Mouse (Mus musculus) common myeloid progenitor, adult 5-6 weeks (primary cell): Measurements from ENCODE around the gene Med13l. TPM values are rescaled to one million over a fixed set of nuclear protein-coding genes. Genes with fewer than 3 reads are reported as not detected.

Experiments used
- ATAC-seq: replicated peaks from 2 replicates; pipeline ENCODE4 v1.8.0; 2016; ENCODE audit warnings: low read depth, mild to moderate bottlenecking, moderate TSS enrichment, inconsistent platforms; ENCODE audit not compliant: poor library complexity, severe bottlenecking
- total RNA-seq: library from RNA; stranded (forward); fragments of 200-1000, 187-1606 nt; gene quantifications from 2 replicates; pipeline ENCODE4 v1.2.3, GENCODE M21; 2017

The Med13l gene
- total RNA-seq, 1 experiment from 2014 or later, result 49.7 TPM

DNA sequence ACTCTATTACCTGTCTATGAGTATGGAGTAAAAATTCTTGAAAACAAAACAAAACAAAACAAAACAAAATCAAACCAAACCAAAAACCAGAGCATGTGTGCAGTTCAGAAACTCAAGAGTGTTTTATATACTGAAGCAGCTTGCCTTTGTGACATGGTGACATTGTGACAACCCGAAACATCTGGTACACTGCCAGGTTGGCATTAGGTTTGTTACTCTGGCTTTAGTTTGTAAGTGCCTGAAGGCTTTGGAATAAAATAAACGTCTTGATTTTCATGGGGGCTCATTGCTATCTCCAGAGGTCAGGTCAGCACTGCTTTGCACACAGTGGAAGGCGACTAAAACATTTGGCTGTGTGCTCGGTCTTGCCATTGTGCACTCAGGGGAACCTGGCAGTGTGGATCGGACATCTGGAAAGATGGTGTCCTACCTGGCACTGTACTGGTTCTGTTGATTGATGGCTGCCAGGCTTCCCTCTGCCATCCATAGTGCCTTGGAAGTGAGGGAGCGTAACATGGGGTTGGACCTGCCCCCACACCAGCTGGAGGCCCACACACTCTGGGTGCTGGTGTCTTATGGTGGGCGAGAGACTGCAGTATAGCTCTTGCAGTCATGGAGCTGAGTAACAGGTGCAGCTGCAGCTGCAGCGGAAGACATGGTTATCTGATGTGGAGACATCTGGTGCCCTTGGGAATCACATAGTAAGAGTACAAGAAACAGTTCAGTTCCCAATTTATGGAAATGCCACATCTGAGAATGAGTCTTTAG lies 115.9 kb downstream of the Med13l start:
- ATAC-seq, result no peak

DNA sequence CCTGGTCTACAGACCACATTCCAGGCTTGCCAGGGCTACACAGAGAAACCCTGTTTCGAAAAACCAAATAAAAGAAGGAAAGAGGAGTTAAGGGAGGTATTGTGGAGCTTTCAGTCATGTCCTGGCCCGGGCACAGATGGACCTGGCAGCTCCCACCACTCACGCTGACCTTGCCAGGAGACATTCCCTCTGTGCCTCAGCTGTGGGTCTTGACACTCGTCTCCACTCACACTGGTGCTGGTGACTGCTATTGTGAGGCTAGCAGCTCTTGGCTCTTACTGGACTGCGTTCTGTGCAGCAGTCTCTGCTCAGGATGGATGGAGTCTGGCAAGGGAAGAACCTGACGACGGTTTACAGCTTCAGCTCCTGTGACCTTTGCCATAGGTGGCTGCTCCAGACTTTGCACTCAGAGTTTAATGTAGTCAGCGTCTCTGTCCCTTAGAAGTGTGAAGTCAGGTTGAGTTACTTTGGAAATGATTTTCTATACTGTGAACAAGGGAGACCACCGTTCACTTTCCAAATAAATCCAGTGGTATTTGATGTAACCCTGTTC lies 118.9 kb downstream of the Med13l start:
- no peak for ATAC-seq

DNA sequence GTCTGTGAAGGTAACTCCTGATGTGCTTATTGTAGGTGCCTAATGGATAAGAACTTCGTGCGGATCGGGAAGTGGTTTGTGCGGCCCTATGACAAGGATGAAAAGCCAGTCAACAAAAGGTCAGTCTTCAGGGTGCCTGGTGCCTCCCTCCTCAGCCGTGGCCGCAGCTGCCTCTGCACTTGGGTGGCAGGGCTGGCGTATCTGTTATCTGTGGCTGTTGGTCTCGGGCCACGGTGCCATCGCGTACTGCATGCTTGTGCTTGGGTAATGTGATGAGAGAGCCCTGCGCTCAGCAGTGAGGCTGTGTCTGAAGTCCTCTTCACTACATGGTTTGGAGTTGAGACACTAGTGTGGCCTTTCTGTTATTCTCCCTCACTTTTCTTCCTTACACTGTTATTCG lies 120.4 kb downstream of the Med13l start:
- ATAC-seq, result no peak

DNA sequence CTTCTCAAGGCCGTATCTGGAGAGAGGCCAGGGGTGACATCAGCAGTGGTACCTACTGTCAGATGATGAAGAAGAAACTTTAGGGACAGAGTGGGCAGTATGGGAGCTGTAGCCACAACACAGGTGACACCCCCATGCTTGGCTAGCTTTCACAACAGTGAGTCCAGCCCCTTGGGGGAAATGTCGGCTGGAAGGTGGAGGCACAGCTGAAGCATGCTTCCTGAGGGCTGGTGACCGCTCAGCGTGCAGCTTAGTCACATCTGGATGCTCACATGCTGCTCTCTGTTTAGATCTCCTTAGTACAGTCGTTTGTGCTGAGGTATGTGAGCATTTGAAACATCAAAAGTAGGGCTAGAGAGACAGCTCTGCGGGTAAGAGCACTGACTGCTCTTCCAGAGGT lies 121.5 kb downstream of the Med13l start:
- ATAC-seq, result no peak

DNA sequence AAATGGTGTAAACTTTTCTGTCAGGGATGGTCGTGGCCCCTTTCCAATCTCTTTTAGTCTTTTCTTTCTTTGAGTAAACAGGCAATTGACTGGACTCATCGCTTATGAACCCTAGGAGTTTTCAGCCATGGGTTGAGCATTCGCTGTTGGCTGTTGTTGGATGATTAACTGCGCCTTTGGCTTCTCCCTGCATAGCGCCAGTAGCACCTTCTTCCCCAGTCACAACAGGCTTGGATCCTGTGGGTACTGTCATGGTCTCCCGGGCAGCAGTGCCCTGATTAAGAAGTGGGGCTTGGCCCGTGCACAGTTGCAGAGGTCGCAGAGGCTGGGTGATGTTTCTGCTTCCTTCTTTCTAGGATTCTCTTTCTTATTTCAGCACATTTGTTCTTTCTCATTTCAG lies 124.7 kb downstream of the Med13l start:
- ATAC-seq, result no peak

DNA sequence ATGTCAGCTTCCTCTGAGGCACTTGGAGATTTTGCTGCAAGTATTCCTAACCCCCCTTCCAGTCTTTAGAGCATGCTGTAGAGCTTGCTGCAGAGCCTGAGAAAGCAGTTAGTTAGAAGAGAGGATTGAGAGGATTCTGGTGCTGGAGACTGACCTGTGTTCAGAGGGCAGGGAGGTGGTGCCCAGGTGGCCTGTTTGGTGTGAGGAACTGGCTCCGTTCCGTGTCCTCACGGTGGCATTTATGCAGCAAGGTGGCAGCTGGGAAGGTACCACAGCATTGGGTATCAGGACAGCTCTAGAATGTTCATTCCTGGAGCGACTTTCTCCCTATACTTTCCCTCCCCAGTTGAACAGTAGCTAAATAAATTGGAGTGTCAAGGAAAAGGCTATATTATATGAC lies 125.5 kb downstream of the Med13l start:
- ATAC-seq, result no peak

DNA sequence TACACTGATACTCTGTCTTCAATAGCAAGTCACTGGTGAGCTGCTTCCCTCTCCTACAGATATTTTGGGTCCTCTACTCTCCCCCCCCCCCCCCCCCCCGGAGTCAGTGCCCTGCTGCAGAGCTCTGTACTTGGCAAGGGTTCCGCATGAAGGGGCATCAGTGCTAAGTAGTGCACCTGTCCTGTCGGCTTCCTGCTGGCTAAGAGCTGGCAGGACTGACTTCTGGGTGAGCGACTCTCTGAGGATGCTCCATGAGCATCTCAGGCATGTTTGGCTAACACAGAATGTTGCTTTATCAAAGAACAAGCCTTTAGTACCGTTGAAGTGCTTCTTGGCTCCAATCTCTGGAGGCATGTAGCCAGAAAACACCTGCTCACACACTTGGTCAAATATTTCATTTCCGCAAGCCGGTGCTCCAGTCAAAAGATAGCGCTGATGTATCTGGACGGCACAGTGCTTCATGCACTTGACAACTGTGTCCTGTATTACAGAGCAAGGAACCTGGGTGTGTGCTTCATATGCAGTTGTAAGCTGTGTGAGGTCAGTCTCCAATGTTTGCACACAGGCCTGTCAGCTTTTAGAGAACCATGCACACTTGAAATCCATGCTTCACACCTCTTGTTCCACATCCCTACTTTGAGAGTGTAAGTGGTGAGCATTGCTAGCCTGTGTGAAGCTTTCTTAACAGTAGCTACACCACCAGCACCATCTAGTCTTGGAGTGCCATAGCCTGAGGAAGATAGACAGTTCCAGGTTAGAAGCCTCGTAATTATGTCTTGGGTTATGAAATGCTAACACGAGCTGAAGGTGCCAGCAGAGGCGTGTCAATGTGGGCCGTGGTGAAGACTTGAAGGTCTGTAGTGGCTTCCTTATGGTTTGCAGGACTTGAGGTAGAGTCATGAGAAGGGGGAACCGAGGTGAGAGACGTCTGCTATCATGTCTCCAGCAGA lies 128.7 kb downstream of the Med13l start:
- ATAC-seq, result no peak

DNA sequence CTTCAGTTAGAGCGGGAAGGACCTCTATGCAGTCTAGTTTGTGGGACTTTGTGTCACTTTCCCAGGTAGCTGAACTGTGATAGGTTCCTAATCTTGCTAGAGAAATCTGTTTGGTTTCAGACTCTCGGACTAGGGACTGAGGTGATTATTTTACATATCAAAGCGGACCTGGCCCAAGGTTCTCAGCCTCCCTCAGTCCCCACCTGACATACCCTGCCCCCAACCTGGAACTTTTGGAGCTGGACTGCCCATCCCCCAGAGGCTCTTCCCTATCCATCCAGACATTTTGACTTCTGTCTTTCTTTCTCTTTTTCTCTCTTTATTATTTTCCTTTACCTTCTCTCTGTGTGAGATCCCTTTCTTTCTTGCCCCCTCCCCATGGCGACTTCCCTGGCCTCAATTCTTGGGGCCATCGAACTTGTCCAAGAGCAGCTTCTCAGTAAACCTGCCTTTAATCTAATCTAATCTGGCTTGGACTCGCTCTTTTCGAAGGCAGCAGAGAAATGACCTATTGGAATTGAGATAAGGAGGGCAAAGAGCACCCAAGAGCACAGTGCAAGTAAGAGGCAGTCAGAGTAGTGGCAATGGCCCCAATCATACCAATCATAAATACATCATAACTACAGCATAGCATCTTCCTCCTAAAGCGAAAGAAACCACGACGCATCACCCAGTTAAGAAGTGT lies 130.7 kb downstream of the Med13l start:
- no peak for ATAC-seq

DNA sequence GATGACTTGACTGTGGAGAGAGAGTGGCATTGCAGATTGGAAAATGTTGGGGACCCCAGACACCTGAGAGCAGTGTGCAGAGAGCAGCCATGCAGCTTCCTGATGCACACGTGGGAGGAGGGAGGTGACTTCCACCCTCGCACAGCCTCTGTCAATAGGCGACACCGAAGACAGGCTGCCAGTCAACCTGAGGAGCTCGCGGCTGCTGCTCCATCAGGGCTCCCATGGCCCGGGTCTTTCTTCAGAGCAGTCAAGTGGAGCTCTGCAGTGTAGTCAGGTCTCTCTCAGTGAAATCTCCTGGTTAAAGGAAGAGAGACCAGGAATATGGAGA lies 131.2 kb downstream of the Med13l start:
- ATAC-seq, result no peak

DNA sequence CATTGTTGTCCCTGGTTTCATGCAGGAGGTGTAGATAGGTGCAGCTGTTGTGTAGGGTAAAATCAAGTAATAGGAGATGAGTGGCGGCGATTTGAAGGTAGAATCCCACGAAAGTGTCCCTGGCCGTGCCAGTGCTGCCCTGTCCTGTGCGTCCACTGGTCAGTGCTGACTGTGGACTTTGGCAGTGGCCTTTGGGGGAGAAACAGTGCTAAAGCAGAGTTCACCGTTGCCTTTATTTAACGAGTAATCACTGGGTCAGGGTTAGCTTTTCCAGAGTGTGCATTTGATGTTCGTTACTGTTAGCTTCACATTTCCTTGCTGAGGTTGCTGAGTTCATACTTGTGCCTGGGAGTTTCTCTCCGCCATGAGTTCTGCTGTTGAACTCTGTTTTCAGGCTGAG lies 133.5 kb downstream of the Med13l start:
- ATAC-seq, result no peak

DNA sequence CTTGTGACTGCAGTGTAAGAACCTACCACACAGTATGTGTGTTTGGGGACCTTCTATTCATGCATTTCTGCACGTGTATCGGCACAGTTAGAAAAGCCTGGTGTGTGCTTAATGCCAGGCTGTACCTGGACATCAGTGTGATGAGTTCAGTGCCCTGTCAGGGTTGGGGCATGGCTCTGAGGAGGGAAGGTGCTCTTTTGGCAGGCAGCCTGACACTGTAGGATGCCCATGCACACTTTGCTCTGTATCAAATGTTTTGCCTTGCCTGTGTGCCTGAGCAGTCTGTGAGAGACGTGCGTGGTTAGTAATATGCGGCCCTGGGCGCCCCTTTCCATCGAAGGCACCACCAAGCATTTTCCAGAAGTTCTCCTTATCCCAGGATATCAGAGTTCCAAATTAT lies 136.6 kb downstream of the Med13l start:
- no peak for ATAC-seq

DNA sequence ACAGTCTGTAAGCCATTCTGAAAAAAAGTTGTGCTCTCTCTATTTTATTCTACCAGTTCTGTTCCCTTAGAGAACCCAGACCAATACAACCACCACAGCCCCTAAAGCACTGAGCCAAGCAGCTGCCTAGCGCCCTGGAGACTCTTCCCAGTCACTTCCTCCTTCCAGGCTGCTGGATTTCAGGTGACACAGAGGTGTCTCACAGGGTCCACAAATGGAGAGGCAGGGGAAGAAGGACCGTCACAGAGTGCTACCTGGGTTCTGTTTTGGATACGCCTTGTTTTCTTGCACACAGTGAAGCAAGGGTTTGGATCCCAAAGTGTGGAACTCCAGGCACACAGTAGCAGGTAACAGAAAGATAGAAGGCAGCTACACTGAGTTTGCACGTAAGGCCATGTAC lies 140.5 kb downstream of the Med13l start:
- no peak for ATAC-seq

DNA sequence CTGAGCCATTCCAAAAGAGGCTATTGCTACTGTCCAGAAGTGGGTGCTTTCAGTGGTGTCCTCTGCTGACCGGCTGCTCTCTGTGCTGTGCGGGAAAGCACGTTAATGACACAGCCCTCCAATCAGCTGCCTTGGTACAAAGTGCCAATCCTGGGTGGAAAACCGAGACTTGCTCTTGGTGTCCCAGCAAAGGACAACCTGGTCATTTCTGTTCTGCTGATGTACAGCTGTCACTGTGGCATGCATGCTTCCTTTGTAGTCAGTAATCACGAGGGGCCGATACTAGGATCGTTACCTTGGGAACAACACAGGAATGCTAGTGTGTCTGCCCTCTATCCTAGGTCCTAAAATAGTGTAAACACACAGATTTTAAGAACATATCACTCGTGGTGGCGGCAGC lies 142.2 kb downstream of the Med13l start:
- no peak for ATAC-seq

DNA sequence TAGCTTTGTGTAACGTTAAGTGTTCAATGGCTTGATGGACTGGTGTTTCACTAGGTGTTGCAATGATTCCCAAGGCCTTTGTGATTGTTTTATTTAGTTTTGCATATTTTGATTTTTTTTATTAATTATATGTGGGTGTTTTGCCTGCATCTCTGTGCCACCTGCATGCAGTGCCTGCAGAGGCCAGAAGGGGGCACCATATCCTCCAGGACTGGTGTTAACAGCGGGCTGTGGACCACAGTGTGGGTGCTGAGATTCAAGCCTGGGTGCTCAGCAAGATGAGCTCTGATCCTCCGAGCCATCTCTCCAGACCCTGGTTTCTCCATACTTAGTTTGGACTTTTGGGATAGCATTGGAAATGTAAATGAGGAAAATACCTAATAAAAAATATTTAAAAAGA lies 143.7 kb downstream of the Med13l start:
- no peak; the same call in 1 of the 2 replicates for ATAC-seq

DNA sequence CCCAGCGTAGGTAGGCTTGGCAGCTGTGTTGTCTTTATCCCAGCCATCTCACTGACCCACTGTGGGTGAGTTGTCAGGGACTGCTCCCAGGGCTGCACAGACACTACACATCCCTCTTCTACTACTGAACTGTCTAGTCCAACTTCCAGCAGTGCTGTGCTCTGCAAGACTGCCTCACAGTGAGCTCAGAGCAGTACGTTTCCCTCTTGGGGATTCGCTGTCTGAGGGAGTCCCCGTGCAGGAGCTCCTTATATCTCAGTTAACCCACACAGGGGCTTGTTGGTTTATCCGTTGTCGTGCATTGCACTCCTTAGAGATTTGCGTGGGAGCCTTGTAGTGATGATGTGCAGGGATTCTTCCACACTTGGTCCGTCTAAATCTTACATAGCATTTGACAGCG lies 144.5 kb downstream of the Med13l start:
- ATAC-seq, result no peak

DNA sequence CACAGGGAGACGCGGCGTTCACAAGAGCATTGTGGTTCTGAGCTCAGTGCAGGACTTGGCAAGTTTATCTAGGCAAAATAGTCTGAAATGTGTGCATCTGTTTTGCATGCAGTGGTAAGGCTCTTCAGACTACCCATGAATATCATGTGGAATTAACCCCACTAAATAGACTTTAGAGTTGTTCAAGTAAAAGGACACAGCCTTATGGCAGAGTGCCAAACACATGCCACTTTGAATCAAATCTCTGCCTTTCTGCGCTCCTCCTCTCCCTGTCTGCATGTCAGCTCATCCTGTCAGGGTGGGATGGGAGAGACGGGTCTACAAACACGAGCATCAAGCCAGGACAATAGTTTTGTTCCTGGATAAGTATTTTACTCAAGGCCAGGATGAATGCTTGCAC lies 145.5 kb downstream of the Med13l start:
- no peak for ATAC-seq

DNA sequence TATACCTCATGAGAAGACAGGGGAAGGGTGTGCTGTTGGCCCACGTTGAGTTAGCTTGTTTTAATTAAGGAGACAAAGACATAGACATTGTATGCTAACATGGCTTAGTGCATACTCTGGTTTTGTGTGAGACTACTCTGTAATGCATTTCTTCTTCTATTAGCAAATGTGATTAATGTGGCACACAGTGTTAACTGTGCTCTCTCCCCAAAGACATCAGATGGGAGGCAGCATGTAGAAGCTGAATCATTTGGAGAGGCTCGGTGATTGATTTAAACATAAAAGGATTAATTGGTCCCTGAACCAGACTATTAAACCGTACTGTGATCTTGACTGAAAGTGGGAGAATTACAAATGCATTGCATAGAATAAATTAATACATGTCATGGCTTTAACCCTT lies 145.9 kb downstream of the Med13l start:
- no peak for ATAC-seq

DNA sequence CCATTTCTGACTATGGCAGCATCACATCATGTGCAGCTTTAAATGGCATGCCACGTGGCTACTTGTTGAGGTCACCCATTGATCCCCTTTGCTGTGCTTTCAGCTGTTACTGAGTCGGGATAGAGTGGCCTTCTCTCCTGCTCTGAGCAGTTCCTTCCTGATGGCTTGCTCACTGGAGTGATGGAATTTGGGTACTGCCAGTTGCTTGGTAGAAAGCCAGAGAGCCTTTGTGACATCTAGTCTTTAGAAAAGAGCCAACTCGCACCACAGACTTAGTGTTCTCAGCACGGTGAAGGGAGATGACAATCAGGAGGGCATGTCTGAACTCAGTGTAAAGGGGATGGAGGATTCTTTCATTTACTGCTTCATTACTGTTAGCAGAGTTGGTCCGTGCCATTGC lies 147.0 kb downstream of the Med13l start:
- ATAC-seq, result no peak

DNA sequence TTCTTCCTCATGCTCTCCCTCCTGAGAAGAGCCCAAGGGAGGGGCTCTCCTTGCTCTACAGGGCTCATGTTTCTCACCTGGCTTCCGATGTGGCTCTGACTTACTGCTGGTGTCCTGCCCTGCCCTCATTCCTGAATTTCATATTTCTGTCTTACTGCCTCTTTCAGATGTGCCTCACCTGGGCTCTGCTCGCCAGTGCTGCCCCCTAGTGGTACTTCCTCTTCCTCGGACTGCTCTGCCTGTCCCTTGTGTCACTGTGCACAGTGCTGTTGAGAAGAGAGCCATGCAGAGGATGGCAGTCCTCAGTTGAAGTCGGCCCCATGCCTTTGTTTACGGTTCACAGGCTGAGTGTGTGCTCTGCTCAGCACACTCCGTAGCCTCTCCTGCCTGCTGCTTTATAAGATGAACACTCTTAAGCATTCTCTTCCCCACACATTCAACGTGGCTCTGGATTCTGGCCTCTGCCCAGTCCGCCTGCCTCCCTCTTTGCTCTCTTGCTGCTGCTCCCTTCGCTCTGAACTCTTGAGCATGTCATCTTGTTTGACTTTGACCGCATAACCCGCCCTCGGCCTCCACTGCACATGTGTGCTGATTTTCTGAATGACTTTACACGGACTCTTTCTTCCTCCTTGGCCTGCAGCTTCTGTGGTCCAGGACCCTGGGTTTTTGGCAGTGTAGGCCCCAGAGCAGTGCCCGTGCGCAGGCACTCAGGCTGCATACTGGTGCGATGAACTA lies 147.9 kb downstream of the Med13l start:
- peak; percentile 62 for ATAC-seq

DNA sequence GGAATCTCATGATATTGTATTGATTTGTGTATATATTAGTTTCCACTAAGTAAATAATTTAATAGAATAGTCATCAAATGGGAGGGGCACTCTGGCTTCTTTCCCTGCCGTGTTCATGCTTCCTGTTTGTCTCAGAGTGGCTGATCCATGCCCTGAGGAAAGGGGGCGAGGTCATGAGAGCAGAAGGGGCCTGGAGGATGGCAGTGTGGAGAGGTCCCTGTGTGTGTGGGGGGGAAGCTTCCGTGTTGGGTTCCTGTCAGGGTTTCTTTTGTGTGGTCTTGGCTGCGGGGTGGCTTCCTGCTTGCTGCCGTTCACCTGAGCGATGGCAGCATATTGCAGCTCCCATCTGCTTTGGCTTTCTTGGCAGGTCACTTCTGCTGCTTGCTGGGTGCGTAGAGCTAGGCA lies 149.4 kb downstream of the Med13l start:
- ATAC-seq, result peak; percentile 28; the same call in 1 of the 2 replicates
